Mouse (Mus musculus) embryo, embryonic 11.5 days (tissue): ENCODE measurements around the gene 1700020D05Rik.

Source experiments
- DNase-seq: peaks from one replicate; pipeline ENCODE4 v3.0.0-alpha.2; 2012; ENCODE audit warnings: low read depth, low spot score

Gene 1700020D05Rik

DNA sequence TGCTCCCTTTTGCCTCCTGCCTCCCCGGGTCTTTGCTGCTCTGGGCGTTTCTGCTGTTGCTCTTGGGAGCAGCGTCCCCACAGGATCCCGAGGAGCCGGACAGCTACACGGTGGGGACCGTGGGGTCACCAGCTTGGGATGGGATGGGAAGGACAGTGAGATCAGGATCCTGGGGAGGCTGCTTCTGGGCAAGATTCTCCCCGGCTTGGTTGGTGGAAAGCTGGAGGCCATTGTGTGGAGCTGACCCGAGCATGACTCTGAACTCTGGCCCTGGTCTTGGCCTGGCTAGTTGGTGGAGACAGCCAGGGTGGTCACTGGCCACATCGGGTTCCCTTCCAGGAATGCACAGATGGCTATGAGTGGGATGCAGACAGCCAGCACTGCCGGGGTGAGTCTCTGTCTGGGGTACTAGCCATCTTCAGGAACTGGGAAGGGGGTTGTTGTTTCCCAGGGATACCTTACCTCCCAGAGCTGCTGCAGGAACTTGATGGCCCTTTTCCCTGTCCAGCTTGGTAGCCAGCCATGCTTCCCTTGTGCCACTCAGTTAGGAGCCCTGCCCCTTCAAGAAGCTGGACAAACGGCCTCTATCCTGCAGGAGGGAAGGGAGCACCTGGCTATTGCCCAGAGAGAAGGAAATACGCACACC lies 28.4 kb downstream of the 1700020D05Rik start:
- DNase-seq: no peak

GRCm38 (mm10) chr19:5474281-5475068 lies 29.1 kb downstream of the 1700020D05Rik start:
- DNase-seq: no peak

DNA sequence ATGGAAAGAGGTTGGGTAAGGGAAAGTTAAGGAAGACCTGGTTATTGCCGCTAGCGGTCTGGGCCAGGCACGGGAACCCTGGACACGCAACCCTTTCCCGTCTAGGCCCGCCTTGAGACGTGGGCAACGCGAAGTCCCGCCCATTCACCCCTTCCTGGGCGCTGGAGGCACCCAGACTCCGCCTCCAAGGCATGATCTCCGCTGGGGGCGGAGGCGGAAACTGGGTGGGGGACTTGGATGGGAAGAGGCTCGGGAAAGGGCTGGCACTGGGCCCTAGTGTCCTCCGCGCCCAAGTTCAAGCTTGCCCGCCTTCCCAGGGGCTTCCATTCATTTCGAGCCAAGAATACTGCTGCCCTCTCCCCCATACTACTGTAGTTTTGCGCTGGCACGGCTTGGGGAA lies 29.9 kb downstream of the 1700020D05Rik start, which contains the start of gene Efemp2:
TSS of gene Efemp2 (plus strand) at position 235 of the 400 bp plus-strand sequence.
- peak; percentile 61 for DNase-seq

DNA sequence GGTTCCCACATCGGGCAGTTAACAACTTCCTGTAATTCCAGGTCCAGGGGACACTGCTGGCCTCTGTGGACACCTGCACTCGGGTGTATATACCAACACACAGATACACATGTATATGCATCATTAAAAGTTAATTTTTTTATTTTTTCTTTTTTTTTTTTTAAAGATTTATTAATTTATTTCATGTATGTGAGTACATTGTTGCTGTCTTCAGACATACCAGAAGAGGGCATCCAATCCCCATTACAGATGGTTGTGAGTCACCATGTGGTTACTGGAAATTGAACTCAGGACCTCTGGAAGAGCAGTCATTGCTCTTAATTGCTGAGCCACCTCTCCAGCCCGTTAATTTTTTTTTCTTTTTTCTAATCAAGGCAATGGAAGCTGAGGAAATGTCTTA lies 30.7 kb downstream of the 1700020D05Rik start:
- no peak for DNase-seq

DNA sequence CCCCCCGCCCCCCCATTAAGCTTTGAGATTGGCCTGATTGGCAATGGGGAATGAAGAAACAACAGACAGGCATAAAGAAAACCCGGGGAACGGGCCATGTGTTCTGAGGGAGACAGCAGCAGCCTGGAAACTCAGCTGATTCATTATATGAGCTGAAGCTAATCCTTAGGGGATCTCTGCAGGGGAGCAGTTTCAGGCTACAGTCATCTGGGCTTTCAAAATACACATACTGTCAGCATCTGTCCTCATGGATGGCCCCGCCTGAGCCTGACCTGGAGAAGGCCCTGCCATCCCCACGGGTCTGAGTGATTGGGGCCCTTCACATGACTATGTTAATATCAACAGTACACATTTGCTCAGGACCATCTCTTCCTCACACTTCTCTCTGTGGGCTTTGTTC lies 31.7 kb downstream of the 1700020D05Rik start:
- DNase-seq: no peak

DNA sequence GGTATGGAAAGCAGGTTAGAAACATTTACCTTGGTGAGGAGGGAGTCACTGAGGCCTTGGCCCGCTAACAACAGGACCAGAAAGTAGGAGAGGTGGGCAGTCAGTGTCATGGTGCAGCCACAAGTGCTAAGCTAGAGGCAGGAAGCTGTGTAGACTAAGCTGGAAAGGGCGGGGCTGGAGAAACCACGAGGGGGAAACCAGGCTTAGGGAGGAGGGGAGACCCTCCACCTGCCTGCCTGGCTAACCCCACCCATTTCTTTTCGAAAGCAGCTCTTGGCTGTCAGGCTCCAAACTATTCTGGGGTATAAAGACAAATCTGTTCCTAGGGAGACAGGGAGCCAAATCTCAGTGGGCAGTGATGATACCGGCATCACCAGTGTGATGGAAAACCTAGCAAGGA lies 35.2 kb downstream of the 1700020D05Rik start, which contains the start of gene Ctsw:
TSS of gene Ctsw (minus strand) at position 134 of the 400 bp plus-strand sequence.
- no peak for DNase-seq

DNA sequence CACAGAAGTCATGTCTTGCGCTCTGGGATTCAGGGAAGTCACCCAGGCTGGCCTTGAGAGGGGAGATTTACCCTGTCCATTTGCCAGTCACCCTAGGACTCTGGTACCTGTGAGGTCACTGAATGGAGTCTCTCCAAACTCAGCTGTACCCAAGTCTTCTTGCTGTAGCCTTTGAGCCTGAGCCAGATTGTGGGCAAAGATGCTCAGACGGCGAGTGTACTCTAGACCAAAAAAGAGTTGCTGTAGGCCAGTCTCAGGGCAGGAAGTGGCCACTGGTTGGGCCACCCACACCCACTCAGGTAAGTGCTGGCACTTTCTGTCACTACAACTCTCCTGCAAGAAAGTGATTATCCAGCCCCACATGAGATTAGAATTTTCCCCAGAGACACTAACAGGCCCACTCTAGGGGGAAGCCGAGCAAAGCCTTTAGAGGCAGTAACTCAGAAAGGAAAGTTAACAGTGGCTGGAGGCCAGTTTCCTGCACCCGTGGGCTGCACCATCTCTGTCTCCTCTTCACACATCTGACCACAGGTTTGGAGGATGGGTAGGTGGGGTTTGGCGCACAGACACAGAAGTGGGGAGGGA lies 36.6 kb downstream of the 1700020D05Rik start:
- DNase-seq: no peak

- no peak for DNase-seq
Measured at GRCm38 (mm10) chr19:5465037-5465436, 38.5 kb downstream of the 1700020D05Rik start.

- peak; percentile 74 for DNase-seq
Measured at GRCm38 (mm10) chr19:5463791-5464562, 39.6 kb downstream of the 1700020D05Rik start.

DNA sequence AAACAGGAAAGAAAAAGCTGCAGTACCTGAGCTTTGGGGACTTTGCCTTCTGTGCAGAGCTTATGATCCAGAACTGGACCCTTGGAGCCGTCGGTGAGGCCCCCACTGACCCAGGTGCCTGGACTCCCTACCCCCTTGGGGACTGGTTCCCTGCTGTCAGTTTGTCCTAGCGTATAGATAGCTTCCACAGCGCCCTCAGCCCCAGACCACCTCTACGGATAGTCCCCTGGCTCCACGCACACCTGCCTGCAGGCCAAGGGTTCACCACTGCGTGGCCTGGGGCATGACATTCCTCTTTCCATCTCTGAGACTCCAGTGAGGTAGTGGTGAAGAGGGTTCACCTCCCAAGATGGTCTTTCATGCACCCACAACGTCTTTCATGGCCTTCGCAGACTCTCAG lies 40.4 kb downstream of the 1700020D05Rik start:
- DNase-seq: no peak

DNA sequence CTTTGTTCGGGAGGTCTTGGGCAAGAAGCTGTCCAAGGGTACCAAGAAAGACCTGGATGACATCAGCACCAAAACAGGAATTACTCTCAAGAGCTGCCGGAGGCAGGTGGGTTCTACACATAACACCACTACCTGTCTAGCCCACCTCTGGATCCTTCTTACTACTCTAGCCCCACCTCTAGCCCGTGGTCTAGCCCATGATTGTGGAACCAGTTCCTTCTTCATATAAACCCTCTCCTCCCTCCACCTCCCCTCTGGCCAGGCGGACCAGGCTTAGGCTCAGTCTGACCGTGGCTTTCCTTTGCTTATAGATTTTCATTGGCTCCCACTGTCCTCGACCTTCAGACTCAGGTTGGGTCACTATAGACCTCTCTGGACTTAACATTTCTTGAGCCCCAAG lies 42.2 kb downstream of the 1700020D05Rik start:
- no peak for DNase-seq

DNA sequence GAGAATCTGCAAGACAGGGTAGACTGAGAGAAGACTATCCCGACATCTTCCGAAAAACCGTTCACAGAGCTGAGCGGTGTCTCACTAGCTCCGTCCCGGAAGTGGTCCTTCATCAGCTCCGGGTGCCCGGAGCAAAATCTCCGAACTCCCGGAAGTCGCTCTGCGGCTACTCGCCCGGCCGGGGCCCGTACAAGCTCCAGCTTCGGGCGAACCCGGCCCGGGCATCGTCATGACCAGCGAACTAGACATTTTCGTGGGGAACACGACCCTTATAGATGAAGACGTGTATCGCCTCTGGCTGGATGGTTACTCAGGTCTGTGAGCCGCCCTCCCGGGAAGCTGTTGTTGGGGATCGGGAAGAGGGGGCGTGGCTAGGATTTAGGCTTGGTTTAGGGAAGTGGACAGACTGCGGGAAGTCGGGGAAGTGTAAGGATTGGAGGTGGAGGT lies 43.1 kb downstream of the 1700020D05Rik start, which contains the start of gene Fibp:
TSS of gene Fibp (plus strand) at position 151 of the 447 bp plus-strand sequence.
- peak; percentile 78 for DNase-seq

GRCm38 (mm10) chr19:5459896-5460295 lies 43.7 kb downstream of the 1700020D05Rik start:
- DNase-seq: no peak

DNA sequence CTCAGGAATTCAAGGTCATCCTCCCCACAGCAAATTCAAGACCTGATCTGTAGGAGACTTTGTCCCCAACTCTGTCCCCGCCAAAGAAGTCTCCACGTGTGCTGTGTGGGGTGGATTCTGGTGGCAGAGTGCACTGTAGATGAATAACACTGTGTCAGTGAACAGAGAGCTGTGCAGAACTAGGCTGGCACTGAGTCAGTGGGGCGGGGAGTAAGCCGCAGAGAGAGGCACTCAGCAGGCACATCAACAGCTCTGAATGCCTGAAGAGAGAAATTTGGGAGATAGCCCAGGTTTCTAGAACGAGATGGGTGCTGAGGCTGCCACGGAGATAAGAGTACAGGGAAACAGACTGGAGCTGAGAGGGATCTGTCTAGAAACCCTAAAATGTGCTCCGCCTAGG lies 44.6 kb downstream of the 1700020D05Rik start:
- no peak for DNase-seq

- DNase-seq: no peak
Measured at GRCm38 (mm10) chr19:5457746-5458442, 45.7 kb downstream of the 1700020D05Rik start, which contains the start of gene Ccdc85b. TSS of gene Ccdc85b (minus strand) at chr19:5457894.

- peak; percentile 90 for DNase-seq
Measured at GRCm38 (mm10) chr19:5456922-5457745, 46.5 kb downstream of the 1700020D05Rik start.

GRCm38 (mm10) chr19:5456241-5456921 lies 47.2 kb downstream of the 1700020D05Rik start:
- DNase-seq: no peak

DNA sequence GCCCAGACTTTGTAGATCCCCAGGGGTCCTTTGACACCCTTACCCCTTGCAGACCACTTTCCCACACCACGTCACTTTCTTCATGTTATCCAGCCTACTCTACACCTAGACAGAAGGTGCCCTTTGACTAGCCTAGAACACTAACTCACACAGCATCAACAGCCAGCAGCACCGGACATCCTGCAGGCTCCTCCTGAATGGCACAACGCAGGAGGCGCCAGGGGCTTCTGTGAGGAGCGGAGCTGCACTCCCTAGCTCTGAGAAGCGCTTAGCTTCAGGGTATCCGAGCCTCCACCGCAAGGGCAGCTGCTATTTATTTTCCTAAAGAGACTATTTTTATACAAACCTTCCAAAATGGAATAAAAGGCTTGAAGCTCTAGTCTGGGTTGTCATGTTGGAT lies 48.0 kb downstream of the 1700020D05Rik start:
- DNase-seq: no peak

- DNase-seq: no peak
Measured at GRCm38 (mm10) chr19:5455037-5455436, 48.5 kb downstream of the 1700020D05Rik start.
